Mouse (Mus musculus): ENCODE results near the gene Plekha8. TPM values are rescaled to one million over a fixed set of nuclear protein-coding genes. Genes with fewer than 3 reads are reported as not detected.

Plekha8 gene
- polyA plus RNA-seq, 1 experiment from 2014 or later: 15.8 TPM

DNA sequence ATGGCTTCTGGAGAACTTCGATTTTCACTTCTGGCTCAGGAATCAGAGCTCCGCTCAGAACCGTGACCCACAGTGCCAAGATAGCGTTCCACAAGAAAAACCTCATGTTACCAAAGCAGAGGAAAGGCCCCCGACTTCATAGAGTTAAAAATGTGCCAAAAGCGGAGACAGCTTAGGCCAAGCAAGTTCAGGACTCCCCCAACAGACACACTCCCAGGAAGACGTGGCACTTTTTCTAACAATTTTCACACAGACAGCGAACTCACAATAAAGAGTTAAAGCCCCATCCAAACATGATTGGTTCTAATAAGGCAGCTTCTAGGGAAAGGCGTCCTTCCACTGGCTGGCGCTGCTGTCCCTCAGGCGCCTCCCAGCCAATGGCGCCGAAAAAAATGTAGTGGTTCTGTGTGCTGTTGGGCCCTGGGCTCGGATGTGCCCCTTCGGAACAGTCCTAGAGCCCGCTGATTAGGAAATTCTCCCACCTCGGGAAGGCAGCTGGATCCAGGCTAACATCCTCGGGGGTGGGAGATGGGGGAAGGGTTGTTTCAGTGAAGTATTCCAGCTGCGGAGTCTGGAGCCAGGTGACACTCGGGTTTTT, 1.9 kb upstream of the Plekha8 start:
- no peaks in the 10 kb centered on the region for H3K27me3 ChIP-seq (ENCODE audit: control insufficient read depth, insufficient read depth, low read length)
- H3K4me3 ChIP-seq (replicated peaks; ENCODE audit: low read depth, low read length): peak overlapping the region; percentile 58
- no peaks in the 10 kb centered on the region for H3K9me3 ChIP-seq (ENCODE audit: control insufficient read depth, low read length)
- peaks cover 20% of the 10 kb centered on the region for H3K4me1 ChIP-seq (ENCODE audit: control insufficient read depth, insufficient read depth, low read length)
- peak overlapping the region; percentile 74 for H3K4me2 ChIP-seq (ENCODE audit: low read length)
- H3K36me3 ChIP-seq (ENCODE audit: control insufficient read depth, insufficient read depth, low read length): no peaks in the 10 kb centered on the region
- under 1% methylated on average over 20 of the region's 20 CpGs for WGBS
- H3K9ac ChIP-seq (replicated peaks; ENCODE audit: low read length): peak overlapping the region; percentile 59
- DNase-seq (peak; percentile 94), ATAC-seq (ENCODE audit: low FRiP score, low TSS enrichment) (peak; percentile 84)
- peak overlapping the region; percentile 77 for H3K27ac ChIP-seq (replicated peaks; ENCODE audit: low read depth, low read length)

DNA sequence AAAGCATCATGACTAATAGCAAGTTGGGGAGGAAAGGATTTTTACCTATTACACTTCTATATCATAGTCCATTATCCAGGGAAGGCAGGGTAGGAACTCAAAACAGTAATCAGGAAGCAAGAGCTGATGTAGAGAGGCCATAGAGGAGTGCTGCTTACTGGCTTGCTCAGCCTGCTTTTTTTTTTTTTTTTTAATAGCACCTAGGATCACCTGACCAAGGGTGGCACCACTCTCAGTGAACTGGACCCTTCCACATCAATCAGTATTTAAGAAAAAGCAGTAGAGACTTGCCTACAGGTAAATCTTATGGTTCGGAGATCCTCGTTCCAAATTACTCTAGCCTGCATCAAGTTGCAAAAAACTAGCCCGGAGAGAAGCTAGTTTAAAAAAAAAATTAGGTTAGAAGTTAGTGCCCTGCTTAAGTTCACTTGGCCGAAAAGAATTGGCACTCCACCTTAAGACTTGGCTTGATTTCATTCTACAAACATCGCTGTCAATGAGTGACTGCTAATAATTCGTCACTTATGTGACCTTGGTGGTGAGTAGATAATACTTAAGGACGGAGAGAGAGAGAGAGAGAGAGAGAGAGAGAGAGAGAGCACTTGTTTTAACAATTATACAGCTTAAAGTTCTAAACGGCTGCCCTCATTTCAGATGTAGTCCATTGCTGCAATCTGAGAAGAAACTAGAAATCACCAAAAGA, 994 bp upstream of the Plekha8 start:
- no peak overlapping the region for H3K27ac ChIP-seq (replicated peaks; ENCODE audit: low read depth, low read length)
- peak overlapping the region; percentile 77 for H3K4me2 ChIP-seq (ENCODE audit: low read length)
- WGBS: 59% methylated on average over 8 of the region's 8 CpGs
- DNase-seq (no peak), ATAC-seq (ENCODE audit: low FRiP score, low TSS enrichment) (no peak)
- no peaks in the 10 kb centered on the region for H3K36me3 ChIP-seq (ENCODE audit: control insufficient read depth, insufficient read depth, low read length)
- no peaks in the 10 kb centered on the region for H3K27me3 ChIP-seq (ENCODE audit: control insufficient read depth, insufficient read depth, low read length)
- H3K9ac ChIP-seq (replicated peaks; ENCODE audit: low read length): no peak overlapping the region
- peaks cover 20% of the 10 kb centered on the region for H3K4me1 ChIP-seq (ENCODE audit: control insufficient read depth, insufficient read depth, low read length)
- peak overlapping the region; percentile 58 for H3K4me3 ChIP-seq (replicated peaks; ENCODE audit: low read depth, low read length)
- no peaks in the 10 kb centered on the region for H3K9me3 ChIP-seq (ENCODE audit: control insufficient read depth, low read length)

DNA sequence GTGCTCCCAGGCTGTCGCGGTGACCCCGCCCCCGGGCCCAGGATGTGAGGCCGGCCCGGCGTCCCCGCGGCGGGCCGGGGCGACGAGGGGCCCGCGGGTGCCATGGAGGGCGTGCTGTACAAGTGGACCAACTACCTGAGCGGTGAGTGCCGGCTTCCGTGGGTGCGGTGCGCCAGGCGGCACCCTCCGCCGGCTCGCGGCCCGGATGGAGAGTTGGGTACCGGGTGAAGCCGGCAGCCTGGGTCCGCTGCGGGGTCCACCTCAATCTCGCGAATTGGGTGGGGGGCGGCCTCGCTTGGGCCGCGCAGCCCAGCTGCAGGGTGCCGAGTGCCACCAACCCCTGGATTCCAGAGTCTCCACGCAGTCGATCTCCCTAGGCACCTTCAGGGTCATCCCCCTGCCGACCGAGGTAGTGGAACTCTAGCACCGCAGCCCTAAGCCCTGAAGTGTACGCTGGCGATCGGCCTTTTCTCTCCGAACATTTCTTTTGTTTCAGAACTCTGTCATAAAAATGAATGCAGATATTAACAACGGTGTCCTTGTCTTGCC, 493 bp downstream of the Plekha8 start:
- peaks cover 20% of the 10 kb centered on the region for H3K4me1 ChIP-seq (ENCODE audit: control insufficient read depth, insufficient read depth, low read length)
- peak overlapping the region; percentile 83 for H3K9ac ChIP-seq (replicated peaks; ENCODE audit: low read length)
- no peaks in the 10 kb centered on the region for H3K36me3 ChIP-seq (ENCODE audit: control insufficient read depth, insufficient read depth, low read length)
- peak overlapping the region; percentile 67 for H3K27ac ChIP-seq (replicated peaks; ENCODE audit: low read depth, low read length)
- H3K9me3 ChIP-seq (ENCODE audit: control insufficient read depth, low read length): no peaks in the 10 kb centered on the region
- ATAC-seq (ENCODE audit: low FRiP score, low TSS enrichment): peak; percentile 79; the same call in 1 of the 2 replicates
- peak overlapping the region; percentile 77 for H3K4me2 ChIP-seq (ENCODE audit: low read length)
- no peak for DNase-seq
- WGBS: under 1% methylated on average over 47 of the region's 48 CpGs
- H3K4me3 ChIP-seq (replicated peaks; ENCODE audit: low read depth, low read length): peak overlapping the region; percentile 97
- no peaks in the 10 kb centered on the region for H3K27me3 ChIP-seq (ENCODE audit: control insufficient read depth, insufficient read depth, low read length)

DNA sequence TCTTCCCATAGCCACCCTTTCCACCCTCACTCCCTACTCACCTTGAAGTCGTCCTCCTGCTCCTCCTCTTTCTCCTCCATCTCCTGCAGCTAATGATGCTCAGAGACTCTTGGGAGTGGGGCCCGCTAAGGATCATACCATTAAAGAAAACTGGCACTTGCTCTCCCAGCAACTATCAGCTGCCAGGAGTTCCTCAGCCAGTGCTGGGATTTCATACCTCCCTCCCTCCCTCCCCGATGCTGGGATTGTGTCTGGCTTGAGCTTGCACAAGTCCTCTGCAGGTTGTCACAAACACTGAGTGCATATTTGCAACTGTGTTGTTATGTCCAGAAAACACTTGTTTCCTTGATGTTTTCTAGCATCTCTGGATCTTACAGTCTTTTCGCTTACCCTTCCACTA, 2.3 kb downstream of the Plekha8 start, which contains the start of gene Fkbp14:
Fkbp14 (minus strand) TSS at position 101 of the 400 bp plus-strand sequence.
- H3K4me2 ChIP-seq (ENCODE audit: low read length): peak within 1 kb of the TSS; percentile 77
- no peak within 1 kb of the TSS for H3K27ac ChIP-seq (replicated peaks; ENCODE audit: low read depth, low read length)
- peak within 1 kb of the TSS; percentile 97 for H3K4me3 ChIP-seq (replicated peaks; ENCODE audit: low read depth, low read length)
- WGBS: 80% methylated on average over 4 of the region's 4 CpGs
- no peak within 1 kb of the TSS; the same call in 1 of the 2 replicates for H3K9ac ChIP-seq (replicated peaks; ENCODE audit: low read length)
- no peaks in the 10 kb centered on the region for H3K27me3 ChIP-seq (ENCODE audit: control insufficient read depth, insufficient read depth, low read length)
- DNase-seq (no peak), ATAC-seq (ENCODE audit: low FRiP score, low TSS enrichment) (no peak)
- H3K4me1 ChIP-seq (ENCODE audit: control insufficient read depth, insufficient read depth, low read length): peaks cover 15% of the 10 kb centered on the region
- no peaks in the 10 kb centered on the region for H3K36me3 ChIP-seq (ENCODE audit: control insufficient read depth, insufficient read depth, low read length)
- no peaks in the 10 kb centered on the region for H3K9me3 ChIP-seq (ENCODE audit: control insufficient read depth, low read length)

DNA sequence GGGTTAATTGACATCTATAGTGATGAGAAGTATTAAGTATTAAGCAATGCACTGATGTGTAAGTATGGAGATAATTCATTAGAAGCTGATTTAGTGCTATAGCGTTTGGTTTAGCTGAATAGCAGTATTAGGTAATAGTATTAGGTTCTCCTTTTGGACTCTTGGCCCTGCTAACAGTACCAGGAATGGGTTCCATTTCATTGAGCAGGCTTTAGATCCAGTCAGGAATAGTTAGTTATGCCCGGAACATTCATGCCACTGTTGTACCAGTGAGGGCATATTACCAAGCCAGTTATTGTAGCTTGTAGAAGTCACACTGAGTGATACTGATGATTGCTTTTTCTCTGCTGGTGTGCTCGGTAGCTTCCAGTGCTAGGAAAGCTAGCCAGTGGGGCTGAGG, 2.8 kb downstream of the Plekha8 start:
- no peak for DNase-seq
- Histone ChIP-seq H3K4me1 (ENCODE audit: control insufficient read depth, insufficient read depth, low read length) (peaks cover 15% of the 10 kb centered on the region), H3K36me3 (ENCODE audit: control insufficient read depth, insufficient read depth, low read length) (no peaks in the 10 kb centered on the region), H3K4me2 (ENCODE audit: low read length) (no peak overlapping the region), H3K4me3 (replicated peaks; ENCODE audit: low read depth, low read length) (no peak overlapping the region), H3K9me3 (ENCODE audit: control insufficient read depth, low read length) (no peaks in the 10 kb centered on the region), H3K9ac (replicated peaks; ENCODE audit: low read length) (no peak overlapping the region), H3K27ac (replicated peaks; ENCODE audit: low read depth, low read length) (no peak overlapping the region), H3K27me3 (ENCODE audit: control insufficient read depth, insufficient read depth, low read length) (no peaks in the 10 kb centered on the region)
- ATAC-seq (ENCODE audit: low FRiP score, low TSS enrichment): no peak
- WGBS: 88% methylated on average over 3 of the region's 3 CpGs

DNA sequence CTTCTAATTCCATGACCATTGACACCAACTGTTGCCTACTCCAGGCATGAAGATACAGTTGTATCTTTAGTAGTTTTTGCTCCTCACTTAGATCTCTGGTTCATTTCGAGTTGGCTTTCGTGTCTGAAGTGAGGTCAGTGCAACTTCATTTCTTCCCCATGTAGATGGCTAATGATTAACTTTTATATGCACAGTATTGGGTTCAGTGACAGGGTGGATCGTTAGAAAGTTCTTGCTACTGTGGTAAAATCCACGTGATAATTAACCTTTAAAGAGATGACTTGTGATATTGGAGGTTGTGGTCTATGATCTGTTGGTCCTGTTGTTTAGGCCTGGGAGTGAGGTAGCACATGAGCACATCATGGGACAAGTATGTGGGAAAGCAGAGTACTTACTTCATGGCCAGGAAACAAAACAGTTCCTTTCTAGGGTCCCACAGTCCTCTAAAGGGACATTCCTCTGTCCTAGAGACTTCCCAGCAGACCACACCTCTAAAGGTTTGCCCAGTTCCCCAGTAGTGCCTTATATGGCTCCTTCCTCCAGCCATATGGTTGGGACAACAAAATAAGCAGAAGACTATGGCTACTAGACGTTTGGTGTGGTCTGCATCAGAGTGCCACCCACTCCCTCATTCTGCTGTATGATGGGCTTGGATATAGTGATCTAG, 5.9 kb downstream of the Plekha8 start:
- no peak overlapping the region for H3K4me2 ChIP-seq (ENCODE audit: low read length)
- H3K9me3 ChIP-seq (ENCODE audit: control insufficient read depth, low read length): no peaks in the 10 kb centered on the region
- no peak overlapping the region for H3K27ac ChIP-seq (replicated peaks; ENCODE audit: low read depth, low read length)
- no peak overlapping the region for H3K9ac ChIP-seq (replicated peaks; ENCODE audit: low read length)
- H3K4me1 ChIP-seq (ENCODE audit: control insufficient read depth, insufficient read depth, low read length): peaks cover 13% of the 10 kb centered on the region
- H3K27me3 ChIP-seq (ENCODE audit: control insufficient read depth, insufficient read depth, low read length): no peaks in the 10 kb centered on the region
- no peaks in the 10 kb centered on the region for H3K36me3 ChIP-seq (ENCODE audit: control insufficient read depth, insufficient read depth, low read length)
- no peak for ATAC-seq (ENCODE audit: low FRiP score, low TSS enrichment)
- no peak for DNase-seq
- no peak overlapping the region for H3K4me3 ChIP-seq (replicated peaks; ENCODE audit: low read depth, low read length)
- WGBS: 89% methylated on average over 5 of the region's 5 CpGs

DNA sequence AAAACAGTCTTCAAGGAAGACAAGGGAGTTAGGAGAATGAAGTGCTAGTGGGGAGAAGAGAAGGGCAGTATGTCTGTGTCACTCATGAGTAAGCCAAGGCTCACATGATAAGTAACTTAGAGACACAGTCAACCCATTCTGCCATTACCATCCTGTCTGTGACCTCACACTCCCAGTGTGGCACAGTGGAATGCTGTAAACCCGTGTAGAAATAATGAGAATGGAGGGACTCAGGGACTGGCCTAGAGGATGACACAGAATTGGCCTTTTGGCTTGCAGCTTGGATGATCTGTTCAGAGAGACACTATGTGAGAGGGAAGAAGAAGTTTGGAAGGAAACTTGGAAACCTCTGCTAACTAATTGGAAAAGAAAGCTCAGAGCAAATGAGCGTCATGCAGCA, 8.0 kb downstream of the Plekha8 start:
- Histone ChIP-seq H3K36me3 (ENCODE audit: control insufficient read depth, insufficient read depth, low read length) (no peaks in the 10 kb centered on the region), H3K4me1 (ENCODE audit: control insufficient read depth, insufficient read depth, low read length) (no peaks in the 10 kb centered on the region), H3K27me3 (ENCODE audit: control insufficient read depth, insufficient read depth, low read length) (no peaks in the 10 kb centered on the region), H3K27ac (replicated peaks; ENCODE audit: low read depth, low read length) (no peak overlapping the region), H3K4me3 (replicated peaks; ENCODE audit: low read depth, low read length) (no peak overlapping the region), H3K4me2 (ENCODE audit: low read length) (no peak overlapping the region), H3K9me3 (ENCODE audit: control insufficient read depth, low read length) (no peaks in the 10 kb centered on the region), H3K9ac (replicated peaks; ENCODE audit: low read length) (no peak overlapping the region)
- DNase-seq (no peak), ATAC-seq (ENCODE audit: low FRiP score, low TSS enrichment) (no peak)
- 93% methylated on average over 2 of the region's 2 CpGs for WGBS

DNA sequence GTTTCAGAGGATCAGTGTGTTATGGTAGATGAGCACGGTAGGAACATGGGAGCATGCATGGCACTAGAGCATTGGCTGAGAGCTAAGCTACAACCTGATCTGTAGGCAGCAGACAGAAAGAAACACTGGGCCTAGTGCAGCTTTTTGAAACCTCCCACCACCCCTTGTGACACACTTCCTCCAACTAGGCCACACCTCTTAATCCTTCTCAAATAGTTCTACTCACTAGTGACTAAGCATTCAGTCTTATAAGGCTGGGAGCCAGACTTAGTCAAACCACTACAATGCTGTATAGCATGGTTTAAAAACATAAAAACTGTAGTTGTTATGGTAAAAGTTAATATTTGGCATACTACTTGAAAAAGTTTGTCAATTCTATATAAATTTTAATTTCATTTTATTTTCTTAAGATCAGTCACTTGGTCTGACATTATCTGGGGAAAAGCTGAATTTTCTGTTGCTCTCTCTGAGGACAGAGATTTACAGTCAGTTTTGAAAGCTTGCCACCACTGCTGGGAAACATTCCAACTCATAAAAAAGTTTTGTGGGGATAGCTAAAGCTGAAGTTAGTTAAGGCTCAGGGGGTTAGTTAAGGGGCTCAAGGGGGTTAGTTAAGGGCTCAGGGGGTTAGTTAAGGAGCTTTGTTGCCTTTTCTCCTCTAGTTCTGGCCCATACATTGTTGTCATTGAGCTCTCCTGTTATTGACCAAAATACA, 9.2 kb downstream of the Plekha8 start:
- no peaks in the 10 kb centered on the region for H3K27me3 ChIP-seq (ENCODE audit: control insufficient read depth, insufficient read depth, low read length)
- H3K9me3 ChIP-seq (ENCODE audit: control insufficient read depth, low read length): no peaks in the 10 kb centered on the region
- H3K4me1 ChIP-seq (ENCODE audit: control insufficient read depth, insufficient read depth, low read length): no peaks in the 10 kb centered on the region
- ATAC-seq (ENCODE audit: low FRiP score, low TSS enrichment) (no peak), DNase-seq (no peak)
- H3K4me2 ChIP-seq (ENCODE audit: low read length): no peak overlapping the region
- H3K27ac ChIP-seq (replicated peaks; ENCODE audit: low read depth, low read length): no peak overlapping the region
- WGBS: 100% methylated on average over 1 of the region's 1 CpGs
- no peak overlapping the region for H3K4me3 ChIP-seq (replicated peaks; ENCODE audit: low read depth, low read length)
- no peak overlapping the region for H3K9ac ChIP-seq (replicated peaks; ENCODE audit: low read length)
- no peaks in the 10 kb centered on the region for H3K36me3 ChIP-seq (ENCODE audit: control insufficient read depth, insufficient read depth, low read length)

All from midbrain, embryonic 14.5 days (tissue).